Mouse (Mus musculus): ENCODE results near the gene Fam155a. TPM values are rescaled to one million over a fixed set of nuclear protein-coding genes. Genes with fewer than 3 reads are reported as not detected.
A peak's percentile ranks its signal among the peaks of the same experiment; 100 is the strongest.

Gene Fam155a
- total and polyA plus RNA-seq, 2 experiments from 2014 or later: 0.04 to 1.4 TPM

DNA sequence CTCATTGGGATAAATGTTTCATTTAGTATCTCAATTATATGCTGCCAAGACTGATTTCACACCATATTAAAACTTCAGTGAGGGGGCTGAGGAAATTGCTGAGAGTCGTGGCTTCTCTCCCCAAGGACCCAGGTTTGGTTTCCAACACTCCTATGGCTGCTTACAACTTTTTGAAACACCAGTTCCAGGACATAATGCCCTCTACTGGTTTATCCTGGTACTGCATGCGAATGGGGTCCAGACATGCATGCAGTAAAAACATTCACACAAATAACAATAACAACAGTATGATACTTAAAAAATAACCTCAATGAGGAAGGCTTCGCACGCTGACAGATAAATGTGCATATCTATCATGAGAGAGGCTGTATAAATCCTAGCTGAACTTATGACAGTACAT is 319.4 kb downstream of the Fam155a start:
- TF ChIP-seq CTCF (IDR thresholded peaks at IDR 0.05; ENCODE audit: low read depth): peak; percentile 19; the same call in 1 of the 2 replicates
- no peak for TF ChIP-seq EP300 (IDR thresholded peaks at IDR 0.05; ENCODE audit: low read depth)
- H3K4me1 ChIP-seq (ENCODE audit: control insufficient read depth, insufficient read depth): no peaks in the 10 kb centered on the region
- H3K9ac ChIP-seq (replicated peaks; ENCODE audit: low read depth, low read length): no peak overlapping the region

DNA sequence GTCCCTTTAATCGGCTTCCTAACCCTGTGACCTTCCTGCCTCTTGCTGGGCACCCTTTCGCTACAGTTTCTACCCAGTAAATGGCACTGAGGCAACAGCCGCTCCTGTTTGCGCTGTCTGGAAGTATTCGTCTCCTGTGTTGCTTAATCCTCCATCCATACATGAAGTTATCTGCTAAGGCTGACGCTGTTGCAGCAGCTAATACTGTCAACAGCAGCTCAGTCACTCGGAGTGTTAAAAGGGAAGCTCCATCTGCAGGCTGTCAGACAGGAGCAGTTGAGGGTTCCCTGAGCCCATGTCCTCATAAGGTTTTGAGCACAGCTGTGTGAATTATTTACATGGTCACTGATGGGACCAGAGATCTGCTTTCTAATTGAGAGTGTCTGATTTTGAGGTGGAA is 322.3 kb downstream of the Fam155a start:
- no peak for ATAC-seq (ENCODE audit: insufficient read depth, low read depth)
- no peak for DNase-seq (ENCODE audit: low spot score)
- Histone ChIP-seq H3K9ac (replicated peaks; ENCODE audit: low read depth, low read length) (no peak overlapping the region), H3K4me2 (ENCODE audit: low read depth, low read length) (no peak overlapping the region), H3K4me3 (ENCODE audit: low read depth, low read length) (no peak overlapping the region), H3K27me3 (ENCODE audit: control insufficient read depth, insufficient read depth, low read length) (no peaks in the 10 kb centered on the region), H3K4me1 (ENCODE audit: control insufficient read depth, insufficient read depth) (no peaks in the 10 kb centered on the region), H3K9me3 (replicated peaks; ENCODE audit: control insufficient read depth, low read length) (no peaks in the 10 kb centered on the region), H3K27ac (ENCODE audit: low read depth) (no peak overlapping the region), H3K36me3 (replicated peaks; ENCODE audit: control insufficient read depth, insufficient read depth, low read length) (no peaks in the 10 kb centered on the region)
- 31% methylated on average over 7 of the region's 7 CpGs for WGBS
- TF ChIP-seq CTCF (IDR thresholded peaks at IDR 0.05; ENCODE audit: low read depth): no peak
- TF ChIP-seq EP300 (IDR thresholded peaks at IDR 0.05; ENCODE audit: low read depth): no peak

More for the DNA sequence above, 319.4 kb downstream of the Fam155a start:
- H3K9me3 ChIP-seq (replicated peaks; ENCODE audit: control insufficient read depth, low read length): no peaks in the 10 kb centered on the region
- H3K27ac ChIP-seq (ENCODE audit: low read depth): no peak overlapping the region
- H3K4me2 ChIP-seq (ENCODE audit: low read depth, low read length): no peak overlapping the region
- DNase-seq (ENCODE audit: low spot score) (no peak), ATAC-seq (ENCODE audit: insufficient read depth, low read depth) (no peak)
- WGBS: 57% methylated on average over 4 of the region's 4 CpGs
- no peaks in the 10 kb centered on the region for H3K27me3 ChIP-seq (ENCODE audit: control insufficient read depth, insufficient read depth, low read length)
- no peak overlapping the region for H3K4me3 ChIP-seq (ENCODE audit: low read depth, low read length)
- H3K36me3 ChIP-seq (replicated peaks; ENCODE audit: control insufficient read depth, insufficient read depth, low read length): no peaks in the 10 kb centered on the region

- TF ChIP-seq CTCF (IDR thresholded peaks at IDR 0.05; ENCODE audit: low read depth): no peak
- TF ChIP-seq EP300 (IDR thresholded peaks at IDR 0.05; ENCODE audit: low read depth): no peak
- no peak for ATAC-seq (ENCODE audit: insufficient read depth, low read depth)
- Histone ChIP-seq H3K4me2 (ENCODE audit: low read depth, low read length) (no peak overlapping the region), H3K9me3 (replicated peaks; ENCODE audit: control insufficient read depth, low read length) (no peaks in the 10 kb centered on the region), H3K4me1 (ENCODE audit: control insufficient read depth, insufficient read depth) (no peaks in the 10 kb centered on the region), H3K9ac (replicated peaks; ENCODE audit: low read depth, low read length) (no peak overlapping the region), H3K27ac (ENCODE audit: low read depth) (no peak overlapping the region), H3K27me3 (ENCODE audit: control insufficient read depth, insufficient read depth, low read length) (no peaks in the 10 kb centered on the region), H3K4me3 (ENCODE audit: low read depth, low read length) (no peak overlapping the region), H3K36me3 (replicated peaks; ENCODE audit: control insufficient read depth, insufficient read depth, low read length) (no peaks in the 10 kb centered on the region)
- DNase-seq (ENCODE audit: low spot score): no peak
- 72% methylated on average over 4 of the region's 4 CpGs for WGBS
These were observed 333.1 kb downstream of the Fam155a start for GRCm38 (mm10) chr8:9437822-9438221.

DNA sequence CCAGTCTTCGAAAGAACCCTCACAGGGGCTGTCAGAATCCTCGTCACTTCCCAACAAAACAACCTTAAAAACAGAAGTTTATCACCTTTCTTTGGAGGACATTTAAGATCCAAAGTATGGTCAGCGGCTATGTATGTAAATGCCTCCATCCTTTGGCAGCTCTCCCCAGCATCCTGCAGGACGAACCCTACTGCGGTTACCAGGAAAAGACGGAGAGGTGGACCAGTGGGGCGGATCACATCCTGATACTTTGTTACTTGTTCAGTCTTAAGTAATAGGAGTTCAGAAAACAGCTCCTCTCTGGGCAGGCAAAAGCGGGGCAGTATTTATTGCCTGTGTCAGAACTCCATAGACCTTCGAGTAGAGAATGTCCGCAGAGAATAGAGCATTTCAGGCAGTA is 335.5 kb downstream of the Fam155a start:
- ATAC-seq (ENCODE audit: insufficient read depth, low read depth): no peak
- Histone ChIP-seq H3K4me1 (ENCODE audit: control insufficient read depth, insufficient read depth) (no peaks in the 10 kb centered on the region), H3K36me3 (replicated peaks; ENCODE audit: control insufficient read depth, insufficient read depth, low read length) (no peaks in the 10 kb centered on the region), H3K27me3 (ENCODE audit: control insufficient read depth, insufficient read depth, low read length) (no peaks in the 10 kb centered on the region), H3K9ac (replicated peaks; ENCODE audit: low read depth, low read length) (no peak overlapping the region), H3K4me2 (ENCODE audit: low read depth, low read length) (no peak overlapping the region), H3K4me3 (ENCODE audit: low read depth, low read length) (no peak overlapping the region), H3K27ac (ENCODE audit: low read depth) (no peak overlapping the region), H3K9me3 (replicated peaks; ENCODE audit: control insufficient read depth, low read length) (no peaks in the 10 kb centered on the region)
- no peak for TF ChIP-seq EP300 (IDR thresholded peaks at IDR 0.05; ENCODE audit: low read depth)
- no peak for TF ChIP-seq CTCF (IDR thresholded peaks at IDR 0.05; ENCODE audit: low read depth)
- DNase-seq (ENCODE audit: low spot score): no peak
- WGBS: 48% methylated on average over 10 of the region's 10 CpGs

- H3K9ac ChIP-seq (replicated peaks; ENCODE audit: low read depth, low read length): no peak overlapping the region
- H3K4me2 ChIP-seq (ENCODE audit: low read depth, low read length): no peak overlapping the region
- ATAC-seq (ENCODE audit: insufficient read depth, low read depth) (no peak), DNase-seq (ENCODE audit: low spot score) (no peak)
- H3K4me3 ChIP-seq (ENCODE audit: low read depth, low read length): no peak overlapping the region
- no peaks in the 10 kb centered on the region for H3K27me3 ChIP-seq (ENCODE audit: control insufficient read depth, insufficient read depth, low read length)
- H3K9me3 ChIP-seq (replicated peaks; ENCODE audit: control insufficient read depth, low read length): no peaks in the 10 kb centered on the region
- TF ChIP-seq CTCF (IDR thresholded peaks at IDR 0.05; ENCODE audit: low read depth): no peak
- TF ChIP-seq EP300 (IDR thresholded peaks at IDR 0.05; ENCODE audit: low read depth): no peak
- no peaks in the 10 kb centered on the region for H3K4me1 ChIP-seq (ENCODE audit: control insufficient read depth, insufficient read depth)
- H3K36me3 ChIP-seq (replicated peaks; ENCODE audit: control insufficient read depth, insufficient read depth, low read length): no peaks in the 10 kb centered on the region
- H3K27ac ChIP-seq (ENCODE audit: low read depth): no peak overlapping the region
- WGBS: 73% methylated on average over 11 of the region's 11 CpGs
These were observed 338.2 kb downstream of the Fam155a start for GRCm38 (mm10) chr8:9432635-9433372.

DNA sequence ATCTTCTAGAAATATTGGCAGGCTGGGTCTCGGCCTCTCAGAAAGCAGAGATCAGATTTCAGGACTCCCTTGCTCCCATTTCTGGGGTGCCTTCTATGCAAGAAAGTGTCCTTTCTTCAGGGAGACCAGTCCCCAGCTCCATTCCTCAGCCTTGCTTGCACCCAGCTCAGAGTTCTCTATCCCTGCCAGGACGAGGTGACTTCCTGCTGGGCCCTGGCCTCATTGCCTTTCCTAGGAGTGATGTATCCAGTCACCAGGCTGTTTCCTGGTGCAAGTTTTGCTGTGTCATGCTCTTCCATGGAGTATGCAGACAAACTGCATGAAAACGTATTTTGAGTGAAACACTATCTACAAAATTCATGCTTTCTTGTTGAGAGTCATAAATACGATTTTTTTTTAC is 342.1 kb downstream of the Fam155a start:
- H3K27ac ChIP-seq (ENCODE audit: low read depth): no peak overlapping the region
- TF ChIP-seq EP300 (IDR thresholded peaks at IDR 0.05; ENCODE audit: low read depth): no peak
- TF ChIP-seq CTCF (IDR thresholded peaks at IDR 0.05; ENCODE audit: low read depth): no peak
- H3K36me3 ChIP-seq (replicated peaks; ENCODE audit: control insufficient read depth, insufficient read depth, low read length): no peaks in the 10 kb centered on the region
- no peak overlapping the region for H3K9ac ChIP-seq (replicated peaks; ENCODE audit: low read depth, low read length)
- H3K9me3 ChIP-seq (replicated peaks; ENCODE audit: control insufficient read depth, low read length): no peaks in the 10 kb centered on the region
- no peak overlapping the region for H3K4me3 ChIP-seq (ENCODE audit: low read depth, low read length)
- H3K4me1 ChIP-seq (ENCODE audit: control insufficient read depth, insufficient read depth): no peaks in the 10 kb centered on the region
- H3K27me3 ChIP-seq (ENCODE audit: control insufficient read depth, insufficient read depth, low read length): no peaks in the 10 kb centered on the region
- DNase-seq (ENCODE audit: low spot score): no peak
- ATAC-seq (ENCODE audit: insufficient read depth, low read depth): no peak
- 58% methylated on average over 4 of the region's 4 CpGs for WGBS
- H3K4me2 ChIP-seq (ENCODE audit: low read depth, low read length): no peak overlapping the region

Measured in heart, postnatal 0 days (tissue).